Mouse (Mus musculus) ovary, postnatal 14 days (tissue): ENCODE data around the gene Ngdn.
"Not testable (repeated sequence)": the region's sequence is repeated elsewhere in the genome, so short reads cannot be mapped to it uniquely, and the experiment has no call there.

Source experiments
- DNase-seq: peaks from one replicate; pipeline ENCODE4 v3.0.0; 2022; ENCODE audit warnings: low spot score

The Ngdn gene

GRCm38 (mm10) chr14:54999868-55000267 is 15.4 kb upstream of the Ngdn start:
- DNase-seq: not testable (repeated sequence)

GRCm38 (mm10) chr14:55000814-55001213 is 14.4 kb upstream of the Ngdn start:
- no peak for DNase-seq

DNA sequence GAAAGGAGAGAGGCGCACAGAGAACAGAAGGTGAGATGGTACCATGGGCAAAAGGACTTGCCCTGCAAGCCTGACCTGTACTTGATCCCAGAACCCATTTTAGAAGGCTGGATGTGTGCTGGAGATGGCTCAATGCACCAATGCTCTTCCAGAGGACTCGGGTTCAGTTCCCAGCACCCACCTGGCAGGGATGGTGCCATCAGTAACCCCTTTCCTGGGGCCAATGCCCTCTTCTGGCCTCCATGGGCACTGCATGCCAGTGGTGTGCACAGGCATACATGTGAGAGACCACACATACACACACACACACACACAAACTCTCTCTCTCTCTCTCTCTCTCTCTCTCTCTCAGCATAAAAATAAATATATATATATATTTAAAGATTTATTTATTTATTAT is 13.8 kb upstream of the Ngdn start:
- no peak for DNase-seq

DNA sequence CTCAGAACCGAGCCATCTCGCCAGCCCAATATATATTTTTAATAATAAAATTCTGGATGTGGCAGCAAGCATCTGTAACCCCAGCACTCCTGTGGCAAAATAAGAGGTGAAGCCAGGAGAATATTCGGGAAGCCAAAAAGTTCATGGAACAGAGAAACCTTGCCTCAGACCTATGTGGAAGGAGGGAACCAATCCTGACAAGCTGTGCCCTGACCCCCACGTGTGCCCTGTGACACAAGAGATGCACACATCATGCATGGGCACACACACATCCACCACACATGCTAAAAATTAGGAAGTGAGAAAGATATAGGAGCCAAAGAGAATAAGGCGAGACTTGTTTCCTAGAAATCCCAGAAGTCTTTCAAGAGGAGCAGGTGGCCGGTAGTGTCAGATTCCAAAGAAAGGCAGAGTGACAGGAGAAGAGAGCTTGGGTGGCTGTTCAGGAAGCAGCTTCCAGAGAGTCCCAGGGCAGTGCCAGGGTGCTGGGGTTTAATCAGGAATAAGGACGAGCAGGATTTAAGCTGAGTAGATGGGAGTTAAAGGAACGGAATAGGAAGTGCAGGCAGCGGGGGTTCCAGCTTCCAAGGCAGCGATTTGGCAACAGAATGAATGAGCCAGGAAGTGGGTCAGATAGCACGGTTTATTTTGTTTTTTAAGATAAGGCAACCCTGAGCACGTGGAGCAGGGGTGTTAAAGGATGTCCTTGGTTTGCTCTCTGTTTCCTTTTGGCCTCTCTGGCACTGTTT is 13.1 kb upstream of the Ngdn start:
- no peak for DNase-seq

GRCm38 (mm10) chr14:55002687-55003120 is 12.6 kb upstream of the Ngdn start:
- no peak for DNase-seq

DNA sequence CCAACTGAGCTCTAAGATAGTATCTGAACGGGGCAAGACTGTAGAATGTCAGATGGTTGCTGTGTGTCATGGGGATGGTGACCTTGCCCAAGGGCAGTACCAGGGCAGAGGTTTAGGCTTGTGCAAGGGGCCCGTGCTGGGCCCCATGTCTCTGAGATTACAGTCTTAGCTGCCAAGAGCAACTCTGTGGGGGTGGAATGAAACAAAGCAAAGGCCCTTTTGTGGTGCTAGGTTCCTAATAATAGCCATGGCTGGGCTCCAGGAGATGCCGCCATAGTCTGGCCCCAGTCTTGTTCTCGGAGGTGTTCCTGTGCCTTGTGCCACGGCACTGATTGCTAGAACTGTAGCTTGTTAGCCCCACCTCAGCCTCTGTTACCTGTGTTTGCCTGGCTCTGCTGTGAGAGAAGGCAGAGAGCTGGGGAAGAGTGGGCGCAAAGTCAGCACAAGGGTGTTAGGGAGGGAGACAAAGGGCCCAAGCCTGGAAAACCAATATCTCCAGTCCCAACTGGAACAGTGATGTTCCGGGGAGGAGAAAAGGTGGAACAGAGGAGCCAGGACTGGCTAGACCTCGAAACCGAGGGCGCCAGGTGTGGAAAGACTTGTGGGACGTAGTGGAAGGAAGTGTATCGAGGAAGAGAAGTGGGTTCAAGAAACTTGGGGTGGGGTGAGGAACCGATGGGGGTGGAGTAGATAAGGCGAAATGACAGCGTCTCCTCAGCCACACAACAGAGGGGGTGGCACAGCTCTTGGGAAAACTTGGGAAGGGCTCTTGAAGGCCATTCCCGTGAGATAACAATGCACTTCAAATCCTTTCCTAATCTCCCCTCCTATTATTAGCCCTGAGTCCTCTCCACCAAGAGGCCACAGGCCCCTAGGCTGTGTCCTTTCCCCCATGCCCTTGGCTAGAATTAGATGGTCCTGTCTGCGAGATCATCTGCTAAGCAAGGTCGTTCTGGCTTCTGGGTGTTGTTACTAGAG is 11.1 kb upstream of the Ngdn start:
- DNase-seq: no peak

- no peak for DNase-seq
These were observed 9.7 kb upstream of the Ngdn start for GRCm38 (mm10) chr14:55005506-55005905.

DNA sequence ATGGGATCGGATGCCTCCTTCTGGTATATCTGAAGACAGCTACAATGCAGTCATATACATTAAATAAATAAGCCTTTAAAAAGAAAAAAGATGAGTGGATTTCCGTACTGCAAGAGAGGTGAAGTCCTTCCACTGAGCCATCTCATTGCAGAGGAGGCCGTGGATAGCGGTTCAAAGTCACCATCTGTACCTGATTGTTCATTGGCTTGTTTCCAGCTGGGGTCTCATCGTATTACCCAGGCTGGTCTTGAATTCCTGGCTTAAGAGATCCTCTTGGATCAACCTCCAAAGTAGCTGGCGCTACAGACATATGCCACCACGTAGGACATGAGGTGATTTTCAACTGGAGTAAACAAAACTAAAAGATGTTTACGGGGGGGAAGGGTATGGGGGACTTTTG is 9.3 kb upstream of the Ngdn start:
- DNase-seq: no peak

- DNase-seq: no peak
These were observed 8.7 kb upstream of the Ngdn start for GRCm38 (mm10) chr14:55006541-55006940.

DNA sequence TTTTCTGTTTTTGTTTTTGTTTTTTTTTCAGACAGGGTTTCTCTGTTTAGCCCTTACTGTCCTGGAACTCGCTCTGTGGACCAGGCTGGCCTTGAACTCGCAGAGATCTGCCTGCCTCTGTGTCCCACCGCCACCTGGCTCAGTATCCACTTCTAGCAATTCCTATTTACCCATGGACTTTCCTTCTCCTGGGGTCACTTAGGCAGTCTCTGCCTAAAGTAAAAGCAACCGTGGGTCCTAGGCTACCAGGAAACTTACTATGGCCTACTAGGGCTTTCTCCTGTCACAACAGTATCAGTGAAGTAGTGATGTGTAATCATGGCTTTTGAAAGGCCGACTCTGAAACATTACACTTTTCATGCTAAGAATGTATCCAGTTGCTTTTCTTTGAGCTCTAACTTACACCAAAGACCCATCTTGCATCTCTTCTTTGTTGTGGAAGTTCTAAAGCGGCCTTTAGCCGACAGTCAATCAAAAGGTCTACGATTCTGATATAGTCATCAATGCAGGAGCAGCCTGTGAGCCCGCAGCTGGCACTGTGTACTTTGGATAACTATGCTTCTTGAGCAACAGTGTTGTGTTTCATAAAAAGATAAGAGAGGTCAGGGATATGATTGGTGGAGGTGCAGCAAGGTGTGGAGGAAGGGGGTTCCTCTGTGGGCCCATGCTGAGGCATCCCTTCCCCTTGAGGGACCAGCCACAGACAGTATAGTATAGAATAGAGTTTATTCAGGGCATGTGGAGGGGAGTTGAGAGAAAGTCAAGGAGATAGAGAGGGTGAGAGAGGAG is 7.9 kb upstream of the Ngdn start:
- no peak for DNase-seq

DNA sequence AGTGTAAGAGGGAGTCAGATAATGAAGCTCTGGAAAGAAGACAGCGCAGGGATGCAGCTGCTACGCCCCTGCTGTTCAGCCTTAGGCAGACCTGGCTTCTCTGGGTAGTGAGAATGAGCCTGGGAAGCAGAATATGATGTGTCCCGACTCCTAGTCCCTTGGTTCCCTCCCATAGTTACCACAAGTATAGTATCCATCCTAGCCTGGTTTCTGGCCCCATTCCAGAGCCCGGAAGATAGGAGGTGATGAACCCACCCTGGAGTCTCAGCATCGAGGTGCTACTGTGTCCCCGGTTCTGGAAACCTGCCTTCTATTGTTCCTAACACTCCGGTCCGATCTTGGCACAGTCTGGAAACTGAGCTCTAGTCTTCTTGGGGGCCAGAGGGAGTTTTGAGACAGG is 6.8 kb upstream of the Ngdn start:
- no peak for DNase-seq

DNA sequence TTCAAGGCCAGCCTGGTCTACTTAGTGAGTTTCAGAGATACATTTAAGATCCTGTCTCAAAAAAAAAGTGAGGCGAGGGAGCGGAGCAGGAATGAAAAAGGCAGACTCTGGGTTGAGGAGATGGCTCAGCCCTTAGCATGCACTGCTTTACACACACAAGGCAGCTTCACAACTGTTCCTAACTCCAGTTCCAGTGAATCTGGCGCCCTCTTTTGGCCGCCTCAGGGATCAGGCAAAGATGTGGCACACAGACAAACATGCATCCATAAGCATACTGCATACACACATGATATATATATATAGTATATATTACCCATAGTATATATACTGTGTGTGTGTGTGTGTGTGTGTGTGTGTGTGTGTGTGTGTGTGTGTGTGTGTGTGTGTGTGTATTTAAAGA is 4.1 kb upstream of the Ngdn start:
- no peak for DNase-seq

GRCm38 (mm10) chr14:55014591-55014990 is 663 bp upstream of the Ngdn start:
- no peak for DNase-seq

GRCm38 (mm10) chr14:55015767-55016111 is 485 bp downstream of the Ngdn start:
- no peak for DNase-seq

DNA sequence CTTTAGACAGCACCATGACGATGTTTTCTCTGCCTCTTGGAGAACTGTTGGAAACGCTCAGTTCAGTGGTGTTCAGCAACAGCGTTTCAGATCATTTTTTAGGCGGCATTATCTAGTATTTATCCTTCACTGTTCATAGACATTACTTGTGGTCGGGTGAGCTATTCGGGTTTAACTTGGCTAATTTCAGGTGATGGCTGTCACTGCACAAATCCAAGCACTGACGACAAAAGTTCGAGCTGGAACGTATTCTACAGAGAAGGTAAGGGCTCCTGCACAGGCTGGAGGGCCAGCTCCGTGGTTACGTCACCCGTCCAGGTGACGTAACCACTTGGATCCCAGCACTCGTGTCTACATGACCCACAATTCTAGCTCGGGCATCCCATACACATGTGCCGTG is 1.6 kb downstream of the Ngdn start:
- no peak for DNase-seq

- no peak for DNase-seq
These were observed 5.1 kb downstream of the Ngdn start for GRCm38 (mm10) chr14:55020394-55020793.

GRCm38 (mm10) chr14:55023011-55023410 is 7.8 kb downstream of the Ngdn start:
- no peak for DNase-seq

- DNase-seq: peak; percentile 37
These were observed 9.0 kb downstream of the Ngdn start for GRCm38 (mm10) chr14:55024236-55024635.

DNA sequence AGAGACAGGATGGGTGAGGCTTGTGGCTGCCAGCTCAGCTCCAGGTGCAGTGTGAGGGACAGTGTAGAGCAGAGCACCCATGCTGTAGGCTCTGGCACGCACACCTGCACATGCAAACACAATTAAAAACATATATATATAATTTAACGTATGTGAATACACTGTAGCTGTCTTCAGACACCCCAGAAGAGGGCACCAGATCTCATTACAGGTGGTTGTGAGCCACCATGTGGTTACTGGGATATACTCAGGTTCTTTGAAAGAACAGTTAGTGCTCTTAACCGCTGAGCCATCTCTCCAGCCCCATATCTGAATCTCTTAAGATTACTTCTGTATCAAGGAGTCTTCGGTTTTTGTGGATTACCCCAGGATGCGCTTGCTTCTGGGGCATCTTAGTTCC is 10.3 kb downstream of the Ngdn start:
- DNase-seq: no peak

GRCm38 (mm10) chr14:55027251-55027650 is 12.0 kb downstream of the Ngdn start:
- no peak for DNase-seq

- DNase-seq: no peak
These were observed 12.4 kb downstream of the Ngdn start for GRCm38 (mm10) chr14:55027653-55028052.

DNA sequence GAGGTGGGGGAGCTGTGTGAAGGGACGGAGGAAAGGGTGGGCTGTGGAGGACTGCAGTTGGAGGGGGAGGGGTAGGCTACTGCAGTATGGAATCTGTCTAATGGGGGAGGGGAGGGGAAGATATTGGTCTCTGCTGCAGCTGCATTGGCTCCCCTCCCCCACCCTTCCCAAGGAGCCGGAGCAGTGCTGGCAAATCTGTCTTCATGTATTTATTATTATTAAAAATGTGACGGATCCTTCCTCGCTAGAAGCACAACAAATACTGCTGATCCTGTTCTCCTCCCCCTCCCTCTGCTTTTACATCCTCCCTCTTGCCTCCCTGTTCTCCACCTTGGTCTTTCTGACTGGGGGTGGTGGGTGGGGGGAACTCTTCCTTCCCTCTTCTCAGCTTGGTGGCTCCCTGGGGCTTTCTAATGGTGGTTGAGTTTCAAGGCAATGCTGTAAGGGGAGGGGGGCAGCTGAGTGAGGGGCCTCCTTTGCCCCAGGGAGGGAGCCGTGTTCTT is 13.1 kb downstream of the Ngdn start:
- no peak for DNase-seq
